Mouse (Mus musculus) activated CD4-positive, CD25-positive, alpha-beta regulatory T cell, adult 4 months (primary cell): Measurements from ENCODE around the gene Ptprm. TPM values are rescaled to one million over a fixed set of nuclear protein-coding genes. Genes with fewer than 3 reads are reported as not detected.

Experiments used
- ATAC-seq: one replicate; pipeline ENCODE4 v1.8.0; 2017
- polyA plus RNA-seq, 2 experiments: library from polyadenylated mRNA; unstranded; fragments of 100-300 nt; shearing (Covaris generic); gene quantifications; one replicate each; pipeline ENCODE4 v1.2.1; 2017

Gene Ptprm
- polyA plus RNA-seq, result not detected

- no peak for ATAC-seq
These were observed at the start of gene Ptprm for GRCm38 (mm10) chr17:67354451-67355011. Gene Ptprm (minus strand): TSS chr17:67354457.

- ATAC-seq, result no peak
These were observed 41.9 kb upstream of the Ptprm start for GRCm38 (mm10) chr17:67396205-67396604.

GRCm38 (mm10) chr17:67390851-67391250 lies 36.6 kb upstream of the Ptprm start:
- no peak for ATAC-seq

GRCm38 (mm10) chr17:67388171-67388570 lies 33.9 kb upstream of the Ptprm start:
- no peak for ATAC-seq

GRCm38 (mm10) chr17:67385286-67385685 lies 31.0 kb upstream of the Ptprm start:
- ATAC-seq, result no peak

- no peak for ATAC-seq
These were observed 29.4 kb upstream of the Ptprm start for GRCm38 (mm10) chr17:67383635-67384034.

GRCm38 (mm10) chr17:67381618-67382017 lies 27.4 kb upstream of the Ptprm start:
- no peak for ATAC-seq

- ATAC-seq, result no peak
These were observed 13.6 kb upstream of the Ptprm start for GRCm38 (mm10) chr17:67367866-67368265.

GRCm38 (mm10) chr17:67364491-67364890 lies 10.2 kb upstream of the Ptprm start:
- ATAC-seq, result no peak

GRCm38 (mm10) chr17:67363377-67364070 lies 9.3 kb upstream of the Ptprm start:
- ATAC-seq, result no peak

- no peak for ATAC-seq
These were observed 7.9 kb upstream of the Ptprm start for GRCm38 (mm10) chr17:67362131-67362530.

- ATAC-seq, result no peak
These were observed 6.3 kb upstream of the Ptprm start for GRCm38 (mm10) chr17:67360606-67361005.

- ATAC-seq, result no peak
These were observed 5.3 kb upstream of the Ptprm start for GRCm38 (mm10) chr17:67359578-67359977.

GRCm38 (mm10) chr17:67358541-67358940 lies 4.3 kb upstream of the Ptprm start:
- no peak for ATAC-seq

- no peak for ATAC-seq
These were observed 2.9 kb upstream of the Ptprm start for GRCm38 (mm10) chr17:67357191-67357590.

GRCm38 (mm10) chr17:67355251-67355650 lies 994 bp upstream of the Ptprm start:
- no peak for ATAC-seq

- no peak for ATAC-seq
These were observed 334 bp downstream of the Ptprm start for GRCm38 (mm10) chr17:67353796-67354450.

- no peak for ATAC-seq
These were observed 1.1 kb downstream of the Ptprm start for GRCm38 (mm10) chr17:67352956-67353795.

GRCm38 (mm10) chr17:67351423-67351822 lies 2.8 kb downstream of the Ptprm start:
- no peak for ATAC-seq

GRCm38 (mm10) chr17:67350536-67350935 lies 3.7 kb downstream of the Ptprm start:
- ATAC-seq, result no peak

- no peak for ATAC-seq
These were observed 4.7 kb downstream of the Ptprm start for GRCm38 (mm10) chr17:67349594-67349993.

GRCm38 (mm10) chr17:67346921-67347320 lies 7.3 kb downstream of the Ptprm start:
- no peak for ATAC-seq

GRCm38 (mm10) chr17:67345157-67345556 lies 9.1 kb downstream of the Ptprm start:
- no peak for ATAC-seq
